In genomic region chr19:5272801-5273733, GRCm38 (mm10) we compare ENCODE assay signal across 7 mouse cellular contexts. TPM values are rescaled to one million over a fixed set of nuclear protein-coding genes. Genes with fewer than 3 reads are reported as not detected.
DNase-seq lines count a peak whose midpoint lies in the region; ATAC-seq lines count a peak whose summit lies in the region.

TSS of gene Pacs1 (minus strand) at chr19:5273119.

- H3K36me3 ChIP-seq in intestine, embryonic 15.5 days = peaks cover 17% of the 10 kb centered on the region
- H3K36me3 ChIP-seq in midbrain, embryonic 10.5 days = peaks cover 43% of the 10 kb centered on the region

- WGBS in intestine, embryonic 15.5 days = under 1% methylated on average over 73 of the region's 97 CpGs
- under 1% methylated on average over 90 of the region's 97 CpGs for WGBS in midbrain, embryonic 10.5 days

- H3K4me1 ChIP-seq in intestine, embryonic 15.5 days (replicated peaks) = peaks cover 21% of the 10 kb centered on the region; the same call in 1 of the 2 replicates
- H3K4me1 ChIP-seq in midbrain, embryonic 10.5 days = peaks cover 28% of the 10 kb centered on the region

- peak within 1 kb of the TSS; percentile 94 for H3K9ac ChIP-seq in intestine, embryonic 15.5 days

- DNase-seq in adrenal gland, adult (ENCODE audit: inconsistent age in 2 of 2, low spot score in 1 of 2) = peak; percentile 94 to 98
- DNase-seq in embryo, embryonic 11 days = peak; percentile 97
- peak; percentile 79 to 80 for DNase-seq in gastrocnemius, postnatal 36 days
- DNase-seq in left cerebral cortex, postnatal 25 days (ENCODE audit: low spot score in 2 of 2) = peak; percentile 87 to 89
- DNase-seq in midbrain, embryonic 10.5 days (ENCODE audit: low spot score) = peak; percentile 90
- DNase-seq in right cerebral cortex, postnatal 4 days = peak; percentile 84

- no peaks in the 10 kb centered on the region for H3K27me3 ChIP-seq in intestine, embryonic 15.5 days (replicated peaks)
- no peaks in the 10 kb centered on the region for H3K27me3 ChIP-seq in midbrain, embryonic 10.5 days (ENCODE audit: low read depth, poor library complexity, severe bottlenecking)

- peak within 1 kb of the TSS; percentile 91 for H3K4me3 ChIP-seq in intestine, embryonic 15.5 days (replicated peaks)
- peak within 1 kb of the TSS; percentile 97 for H3K4me3 ChIP-seq in midbrain, embryonic 10.5 days

- ATAC-seq in intestine, embryonic 15.5 days = peak; percentile 95

- no peaks in the 10 kb centered on the region for H3K9me3 ChIP-seq in intestine, embryonic 15.5 days
- no peaks in the 10 kb centered on the region for H3K9me3 ChIP-seq in midbrain, embryonic 10.5 days (replicated peaks)

- intact Hi-C loops in gastrocnemius, postnatal 36 days (cut with DNase I) = loop anchor here (5.0 kb wide), 1 partner anchor 76 kb away; no protein-coding TSS in a partner anchor
- intact Hi-C loops in left cerebral cortex, postnatal 25 days (cut with DNase I) = loop anchor here (1.0 to 5.0 kb wide), 2 partner anchors 22 to 76 kb away; partner anchors contain the start of gene Sf3b2

- H3K27ac ChIP-seq in intestine, embryonic 15.5 days = peak within 1 kb of the TSS; percentile 87
- peak within 1 kb of the TSS; percentile 94 for H3K27ac ChIP-seq in midbrain, embryonic 10.5 days (replicated peaks)

- peak within 1 kb of the TSS; percentile 90 for H3K4me2 ChIP-seq in intestine, embryonic 15.5 days (replicated peaks)

RNA-seq across cellular contexts. Expression of gene Pacs1, which starts in this region (rescaled TPM):
- 1 to 10 TPM; 5.0 to 6.3 TPM for total RNA-seq in gastrocnemius, postnatal 36 days (2021)
- 15.6 and 15.8 TPM in 2 replicates for polyA plus RNA-seq in intestine, embryonic 15.5 days (2015; fragmentation: Nextera tagmentation; extraction: Ambion mirVana)
- 10 to 100 TPM; 60.3 to 62.2 TPM for total RNA-seq in left cerebral cortex, postnatal 25 days (2021)
- 21.3 and 23.7 TPM in 2 replicates for polyA plus RNA-seq in midbrain, embryonic 10.5 days (2016; fragmentation: Nextera tagmentation; extraction: Ambion mirVana)

Comparison
In these comparisons a context has a peak if more than half of its experiments do, and no peak if none do; other contexts are left out.
1. Peak in every context shown above with its lines: DNase-seq, ATAC-seq, H3K4me3 ChIP-seq and H3K27ac ChIP-seq.
2. RNA of gene Pacs1 (total RNA-seq): 60.3 to 62.2 TPM in left cerebral cortex, postnatal 25 days; 5.0 to 6.3 TPM in gastrocnemius, postnatal 36 days; every median in the first group is over 4 times any median in the second.